Mouse (Mus musculus): ENCODE results near the gene Lrfn1. TPM values are rescaled to one million over a fixed set of nuclear protein-coding genes. Genes with fewer than 3 reads are reported as not detected.

Lrfn1 gene
- polyA plus RNA-seq, 1 experiment from 2014 or later = 0.96 TPM

GRCm38 (mm10) chr7:28419416-28419815, 32.4 kb upstream of the Lrfn1 start:
- H3K36me3 ChIP-seq (ENCODE audit: control insufficient read depth, insufficient read depth, low read length) = peaks cover 13% of the 10 kb centered on the region
- DNase-seq (ENCODE audit: low spot score) (no peak), ATAC-seq (ENCODE audit: low FRiP score, low TSS enrichment) (peak; percentile 51; the same call in 1 of the 2 replicates)
- H3K27me3 ChIP-seq (ENCODE audit: control insufficient read depth, insufficient read depth, low read length) = no peaks in the 10 kb centered on the region
- 91% methylated on average over 2 of the region's 2 CpGs for WGBS
- no peaks in the 10 kb centered on the region for H3K4me1 ChIP-seq (replicated peaks; ENCODE audit: control insufficient read depth, insufficient read depth)
- no peak overlapping the region for H3K4me2 ChIP-seq (replicated peaks; ENCODE audit: low read depth)
- no peak overlapping the region for H3K4me3 ChIP-seq (ENCODE audit: low read depth, low read length)
- TF ChIP-seq EP300 (optimal IDR thresholded peaks at IDR 0.05) (no peak), CTCF (IDR thresholded peaks at IDR 0.05; ENCODE audit: low read depth) (no peak)
- no peak overlapping the region for H3K9ac ChIP-seq (ENCODE audit: low read length)
- peak overlapping the region; percentile 49; the same call in 1 of the 2 replicates for H3K27ac ChIP-seq (replicated peaks)
- no peaks in the 10 kb centered on the region for H3K9me3 ChIP-seq (ENCODE audit: control insufficient read depth, low read length)

- no peak for ATAC-seq (ENCODE audit: low FRiP score, low TSS enrichment)
- WGBS = 90% methylated on average over 1 of the region's 1 CpGs
- Histone ChIP-seq H3K36me3 (ENCODE audit: control insufficient read depth, insufficient read depth, low read length) (peaks cover 13% of the 10 kb centered on the region), H3K4me3 (ENCODE audit: low read depth, low read length) (no peak overlapping the region), H3K9me3 (ENCODE audit: control insufficient read depth, low read length) (no peaks in the 10 kb centered on the region), H3K4me2 (replicated peaks; ENCODE audit: low read depth) (no peak overlapping the region), H3K27ac (replicated peaks) (no peak overlapping the region), H3K9ac (ENCODE audit: low read length) (no peak overlapping the region), H3K4me1 (replicated peaks; ENCODE audit: control insufficient read depth, insufficient read depth) (no peaks in the 10 kb centered on the region), H3K27me3 (ENCODE audit: control insufficient read depth, insufficient read depth, low read length) (no peaks in the 10 kb centered on the region)
- no peak for DNase-seq (ENCODE audit: low spot score)
- TF ChIP-seq EP300 (optimal IDR thresholded peaks at IDR 0.05) (no peak), CTCF (IDR thresholded peaks at IDR 0.05; ENCODE audit: low read depth) (no peak)
These were observed 28.8 kb upstream of the Lrfn1 start for GRCm38 (mm10) chr7:28423018-28423417.

GRCm38 (mm10) chr7:28427738-28428137, 24.0 kb upstream of the Lrfn1 start:
- H3K4me1 ChIP-seq (replicated peaks; ENCODE audit: control insufficient read depth, insufficient read depth) = no peaks in the 10 kb centered on the region
- H3K4me3 ChIP-seq (ENCODE audit: low read depth, low read length) = no peak overlapping the region
- H3K27ac ChIP-seq (replicated peaks) = no peak overlapping the region
- H3K27me3 ChIP-seq (ENCODE audit: control insufficient read depth, insufficient read depth, low read length) = no peaks in the 10 kb centered on the region
- H3K36me3 ChIP-seq (ENCODE audit: control insufficient read depth, insufficient read depth, low read length) = peaks cover 10% of the 10 kb centered on the region
- no peak overlapping the region for H3K4me2 ChIP-seq (replicated peaks; ENCODE audit: low read depth)
- no peak for ATAC-seq (ENCODE audit: low FRiP score, low TSS enrichment)
- no peaks in the 10 kb centered on the region for H3K9me3 ChIP-seq (ENCODE audit: control insufficient read depth, low read length)
- no peak for DNase-seq (ENCODE audit: low spot score)
- no peak for TF ChIP-seq EP300 (optimal IDR thresholded peaks at IDR 0.05)
- TF ChIP-seq CTCF (IDR thresholded peaks at IDR 0.05; ENCODE audit: low read depth) = no peak
- no peak overlapping the region for H3K9ac ChIP-seq (ENCODE audit: low read length)

GRCm38 (mm10) chr7:28430512-28430911, 21.3 kb upstream of the Lrfn1 start:
- Histone ChIP-seq H3K36me3 (ENCODE audit: control insufficient read depth, insufficient read depth, low read length) (no peaks in the 10 kb centered on the region; the same call in none of the 2 replicates), H3K9me3 (ENCODE audit: control insufficient read depth, low read length) (no peaks in the 10 kb centered on the region), H3K4me3 (ENCODE audit: low read depth, low read length) (no peak overlapping the region), H3K4me2 (replicated peaks; ENCODE audit: low read depth) (no peak overlapping the region), H3K27ac (replicated peaks) (no peak overlapping the region), H3K4me1 (replicated peaks; ENCODE audit: control insufficient read depth, insufficient read depth) (no peaks in the 10 kb centered on the region; the same call in 1 of the 2 replicates), H3K27me3 (ENCODE audit: control insufficient read depth, insufficient read depth, low read length) (no peaks in the 10 kb centered on the region), H3K9ac (ENCODE audit: low read length) (no peak overlapping the region)
- no peak for ATAC-seq (ENCODE audit: low FRiP score, low TSS enrichment)
- WGBS = 67% methylated on average over 1 of the region's 1 CpGs
- no peak for TF ChIP-seq EP300 (optimal IDR thresholded peaks at IDR 0.05)
- TF ChIP-seq CTCF (IDR thresholded peaks at IDR 0.05; ENCODE audit: low read depth) = no peak
- DNase-seq (ENCODE audit: low spot score) = no peak

- 89% methylated on average over 2 of the region's 2 CpGs for WGBS
- H3K4me1 ChIP-seq (replicated peaks; ENCODE audit: control insufficient read depth, insufficient read depth) = no peaks in the 10 kb centered on the region; the same call in 1 of the 2 replicates
- H3K4me2 ChIP-seq (replicated peaks; ENCODE audit: low read depth) = no peak overlapping the region
- no peaks in the 10 kb centered on the region for H3K9me3 ChIP-seq (ENCODE audit: control insufficient read depth, low read length)
- TF ChIP-seq CTCF (IDR thresholded peaks at IDR 0.05; ENCODE audit: low read depth) = no peak
- TF ChIP-seq EP300 (optimal IDR thresholded peaks at IDR 0.05) = no peak
- no peak overlapping the region for H3K27ac ChIP-seq (replicated peaks)
- H3K27me3 ChIP-seq (ENCODE audit: control insufficient read depth, insufficient read depth, low read length) = no peaks in the 10 kb centered on the region
- H3K36me3 ChIP-seq (ENCODE audit: control insufficient read depth, insufficient read depth, low read length) = no peaks in the 10 kb centered on the region; the same call in none of the 2 replicates
- no peak overlapping the region for H3K4me3 ChIP-seq (ENCODE audit: low read depth, low read length)
- H3K9ac ChIP-seq (ENCODE audit: low read length) = no peak overlapping the region
- ATAC-seq (ENCODE audit: low FRiP score, low TSS enrichment) (no peak), DNase-seq (ENCODE audit: low spot score) (no peak)
These were observed 19.5 kb upstream of the Lrfn1 start for GRCm38 (mm10) chr7:28432252-28432651.

- H3K4me3 ChIP-seq (ENCODE audit: low read depth, low read length) = peak overlapping the region; percentile 79
- no peaks in the 10 kb centered on the region; the same call in 1 of the 2 replicates for H3K36me3 ChIP-seq (ENCODE audit: control insufficient read depth, insufficient read depth, low read length)
- H3K27me3 ChIP-seq (ENCODE audit: control insufficient read depth, insufficient read depth, low read length) = no peaks in the 10 kb centered on the region
- DNase-seq (ENCODE audit: low spot score) = no peak
- peak overlapping the region; percentile 85 for H3K27ac ChIP-seq (replicated peaks)
- H3K4me2 ChIP-seq (replicated peaks; ENCODE audit: low read depth) = peak overlapping the region; percentile 95
- TF ChIP-seq CTCF (IDR thresholded peaks at IDR 0.05; ENCODE audit: low read depth) (no peak), EP300 (optimal IDR thresholded peaks at IDR 0.05) (no peak)
- no peaks in the 10 kb centered on the region for H3K9me3 ChIP-seq (ENCODE audit: control insufficient read depth, low read length)
- ATAC-seq (ENCODE audit: low FRiP score, low TSS enrichment) = peak; percentile 21
- under 1% methylated on average over 7 of the region's 70 CpGs for WGBS
- H3K9ac ChIP-seq (ENCODE audit: low read length) = peak overlapping the region; percentile 95
- no peaks in the 10 kb centered on the region; the same call in 1 of the 2 replicates for H3K4me1 ChIP-seq (replicated peaks; ENCODE audit: control insufficient read depth, insufficient read depth)
These were observed 16.0 kb upstream of the Lrfn1 start for GRCm38 (mm10) chr7:28435660-28436259.
